Mouse (Mus musculus) thymus, adult 2 months (tissue): ENCODE results near the gene Zfyve27.

ENCODE experiments used
- CTCF ChIP-seq: fragments of 200-500 bp; IDR thresholded peaks from 2 replicates; pipeline ENCODE4 v1.5.1; 2012; ENCODE audit warnings: mild to moderate bottlenecking, control low read depth, low read length, moderate library complexity, borderline replicate concordance; ENCODE audit not compliant: control insufficient read depth, poor library complexity, insufficient read depth; ENCODE audit errors: extremely low read depth
- POLR2A ChIP-seq: fragments of 200-500 bp; IDR thresholded peaks from 2 replicates; pipeline ENCODE4 v1.6.1; 2012; ENCODE audit warnings: mild to moderate bottlenecking, low read length, control low read depth, moderate library complexity; ENCODE audit not compliant: control insufficient read depth, poor library complexity, insufficient read depth; ENCODE audit errors: extremely low read depth

- TF ChIP-seq CTCF (no peak), POLR2A (no peak)
These were observed 40.6 kb downstream of the Zfyve27 start for GRCm38 (mm10) chr19:42204306-42204705.
